Mouse (Mus musculus): Measurements from ENCODE around the gene Evl. TPM values are rescaled to one million over a fixed set of nuclear protein-coding genes. Genes with fewer than 3 reads are reported as not detected.
"Not testable (repeated sequence)": the region's sequence is repeated elsewhere in the genome, so short reads cannot be mapped to it uniquely, and the experiment has no call there.

Gene Evl
- 27.2 and 36.4 TPM in 2 replicates for total RNA-seq (2012; rRNA removed)

DNA sequence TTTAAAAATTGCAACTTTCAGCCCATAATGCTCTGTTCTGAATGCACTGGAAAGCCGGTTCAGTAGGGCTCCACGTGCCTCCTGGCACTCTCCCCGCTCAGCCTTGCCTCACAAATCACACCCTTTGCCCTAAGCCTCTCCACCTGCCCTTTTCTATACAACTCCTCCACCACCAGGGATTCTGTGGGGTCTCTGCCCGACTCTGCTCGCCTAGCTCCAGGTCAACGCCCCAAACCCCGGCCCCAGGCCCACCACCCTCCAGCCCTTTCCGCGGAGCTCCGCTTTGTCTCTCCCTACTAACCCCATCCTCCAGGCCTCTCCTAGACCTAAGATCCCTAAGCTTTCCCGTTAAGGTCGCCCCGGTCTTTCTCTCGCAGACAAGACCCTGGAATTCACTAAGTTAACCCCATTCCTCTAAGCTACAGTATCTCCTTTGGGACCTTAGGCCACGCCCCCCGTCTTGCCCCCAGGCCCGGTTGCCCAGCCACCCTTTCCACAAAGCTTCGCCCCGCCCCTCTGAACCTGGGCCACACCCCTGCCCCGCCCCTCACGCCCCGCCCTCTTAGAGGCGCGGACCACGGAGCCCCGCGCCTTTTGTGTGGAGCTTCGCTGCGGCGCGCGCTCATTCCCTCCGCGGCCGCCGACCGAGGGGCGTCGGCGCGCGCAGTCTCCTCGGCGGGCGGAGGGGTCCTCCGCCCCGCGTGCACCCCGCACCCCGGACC, at the start of gene Evl:
Gene Evl, plus strand, starts transcription at position 601 of the 722 bp plus-strand sequence.
- no peak within 1 kb of the TSS; the same call in 1 of the 2 replicates for H3K27ac ChIP-seq (ENCODE audit: insufficient read depth, low read depth, low read length, poor library complexity, severe bottlenecking)
- peaks cover 3 to 15% of the 10 kb centered on the region in 2 experiments; a peak in 3 of 4 replicates for H3K4me1 ChIP-seq (ENCODE audit: control insufficient read depth in 2 of 2, insufficient read depth in 2 of 2, low read length in 2 of 2, poor library complexity in 1 of 2)
- peak within 1 kb of the TSS; percentile 73 to 96 for H3K4me3 ChIP-seq (ENCODE audit: insufficient read depth in 1 of 2, low read depth in 1 of 2, low read length in 2 of 2, poor library complexity in 1 of 2, severe bottlenecking in 1 of 2)
- no peaks in the 10 kb centered on the region for H3K36me3 ChIP-seq (ENCODE audit: control insufficient read depth, insufficient read depth, low read length, poor library complexity, severe bottlenecking)
- DNase-seq (ENCODE audit: low read depth, low spot score) = peak; percentile 91
- H3K9ac ChIP-seq (ENCODE audit: insufficient read depth, low read depth, low read length, poor library complexity, severe bottlenecking) = peak within 1 kb of the TSS; percentile 91
- TF ChIP-seq ZC3H11A (IDR thresholded peaks at IDR 0.05; ENCODE audit: borderline replicate concordance, low read depth, low read length) = no peak
- no peak for TF ChIP-seq CHD2 (IDR thresholded peaks at IDR 0.05; ENCODE audit: low read depth, low read length)
- TF ChIP-seq HCFC1 (IDR thresholded peaks at IDR 0.05; ENCODE audit: borderline replicate concordance, insufficient read depth, low read length) = no peak
- H3K9me3 ChIP-seq (ENCODE audit: control insufficient read depth, insufficient read depth, low read depth, low read length) = no peaks in the 10 kb centered on the region
- in situ Hi-C loops (cut with MboI; ENCODE audit: low sequenced_read_pairs in 2 of 2, unreplicated experiment in 2 of 2) = no loop called here

GRCm38 (mm10) chr12:108505846-108506245, 48.7 kb upstream of the Evl start:
- no peak overlapping the region for H3K27ac ChIP-seq (ENCODE audit: insufficient read depth, low read depth, low read length, poor library complexity, severe bottlenecking)
- TF ChIP-seq CHD2 (IDR thresholded peaks at IDR 0.05; ENCODE audit: low read depth, low read length) = no peak
- no peak for TF ChIP-seq HCFC1 (IDR thresholded peaks at IDR 0.05; ENCODE audit: borderline replicate concordance, insufficient read depth, low read length)
- TF ChIP-seq ZNF384 (IDR thresholded peaks at IDR 0.05; ENCODE audit: low read depth, low read length) = no peak
- no peak for TF ChIP-seq ZC3H11A (IDR thresholded peaks at IDR 0.05; ENCODE audit: borderline replicate concordance, low read depth, low read length)
- in situ Hi-C loops (cut with MboI; ENCODE audit: low sequenced_read_pairs in 2 of 2, unreplicated experiment in 2 of 2) = no loop called here
- no peak for DNase-seq (ENCODE audit: low read depth, low spot score)
- no peaks in the 10 kb centered on the region for H3K36me3 ChIP-seq (ENCODE audit: control insufficient read depth, insufficient read depth, low read length, poor library complexity, severe bottlenecking)
- peaks cover 0 to 5% of the 10 kb centered on the region in 2 experiments; a peak in 1 of 4 replicates for H3K4me1 ChIP-seq (ENCODE audit: control insufficient read depth in 2 of 2, insufficient read depth in 2 of 2, low read length in 2 of 2, poor library complexity in 1 of 2)
- no peaks in the 10 kb centered on the region for H3K9me3 ChIP-seq (ENCODE audit: control insufficient read depth, insufficient read depth, low read depth, low read length)
- H3K4me3 ChIP-seq (ENCODE audit: insufficient read depth in 1 of 2, low read depth in 1 of 2, low read length in 2 of 2, poor library complexity in 1 of 2, severe bottlenecking in 1 of 2) = no peak overlapping the region
- H3K9ac ChIP-seq (ENCODE audit: insufficient read depth, low read depth, low read length, poor library complexity, severe bottlenecking) = no peak overlapping the region

DNA sequence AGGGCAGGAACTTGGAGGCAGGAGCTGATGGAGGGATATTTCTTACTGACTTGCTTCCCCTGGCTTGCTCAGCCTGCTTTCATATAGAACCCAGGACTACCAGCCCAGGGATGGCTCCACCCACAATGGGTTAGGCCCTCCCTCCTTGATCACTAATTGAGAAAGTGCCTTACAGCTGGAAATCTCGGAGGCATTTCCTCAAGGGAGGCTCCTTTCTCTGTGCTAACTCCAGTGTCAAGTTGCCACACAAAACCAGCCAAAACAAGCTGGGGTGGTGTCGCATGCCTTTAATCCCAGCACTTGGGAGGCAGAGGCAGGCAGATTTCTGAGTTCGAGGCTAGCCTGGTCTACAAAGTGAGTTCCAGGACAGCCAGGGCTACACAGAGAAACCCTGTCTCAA, 47.5 kb upstream of the Evl start:
- H3K4me3 ChIP-seq (ENCODE audit: insufficient read depth in 1 of 2, low read depth in 1 of 2, low read length in 2 of 2, poor library complexity in 1 of 2, severe bottlenecking in 1 of 2); H3K4me1 ChIP-seq (ENCODE audit: control insufficient read depth in 2 of 2, insufficient read depth in 2 of 2, low read length in 2 of 2, poor library complexity in 1 of 2); H3K27ac ChIP-seq (ENCODE audit: insufficient read depth, low read depth, low read length, poor library complexity, severe bottlenecking); H3K36me3 ChIP-seq (ENCODE audit: control insufficient read depth, insufficient read depth, low read length, poor library complexity, severe bottlenecking); H3K9ac ChIP-seq (ENCODE audit: insufficient read depth, low read depth, low read length, poor library complexity, severe bottlenecking); H3K9me3 ChIP-seq (ENCODE audit: control insufficient read depth, insufficient read depth, low read depth, low read length); DNase-seq (ENCODE audit: low read depth, low spot score); in situ Hi-C loops (cut with MboI; ENCODE audit: low sequenced_read_pairs in 2 of 2, unreplicated experiment in 2 of 2): not testable (repeated sequence)

DNA sequence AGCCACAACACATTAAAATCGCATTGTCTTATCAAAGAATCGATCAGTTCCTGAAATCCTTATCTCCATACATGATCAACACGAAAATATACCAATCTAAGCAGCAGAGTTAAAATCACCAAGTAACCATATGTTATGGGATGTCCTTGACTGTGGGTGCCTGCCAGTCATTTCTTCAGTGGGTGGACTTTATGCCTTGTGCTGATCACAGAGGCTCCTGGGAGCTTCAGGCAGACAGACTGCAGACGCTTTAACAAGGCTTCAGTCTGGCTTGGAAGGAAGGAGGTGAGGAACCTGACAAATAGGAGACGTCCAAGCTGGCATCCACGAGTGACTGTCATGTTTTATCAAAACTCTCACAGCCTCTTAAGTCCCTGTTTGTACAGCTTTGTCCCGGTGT, 43.9 kb upstream of the Evl start:
- DNase-seq (ENCODE audit: low read depth, low spot score) = no peak
- no peak overlapping the region for H3K4me3 ChIP-seq (ENCODE audit: insufficient read depth in 1 of 2, low read depth in 1 of 2, low read length in 2 of 2, poor library complexity in 1 of 2, severe bottlenecking in 1 of 2)
- no peaks in the 10 kb centered on the region for H3K9me3 ChIP-seq (ENCODE audit: control insufficient read depth, insufficient read depth, low read depth, low read length)
- peaks cover 0 to 2% of the 10 kb centered on the region in 2 experiments; a peak in 1 of 4 replicates for H3K4me1 ChIP-seq (ENCODE audit: control insufficient read depth in 2 of 2, insufficient read depth in 2 of 2, low read length in 2 of 2, poor library complexity in 1 of 2)
- H3K27ac ChIP-seq (ENCODE audit: insufficient read depth, low read depth, low read length, poor library complexity, severe bottlenecking) = no peak overlapping the region
- H3K36me3 ChIP-seq (ENCODE audit: control insufficient read depth, insufficient read depth, low read length, poor library complexity, severe bottlenecking) = no peaks in the 10 kb centered on the region
- no peak for TF ChIP-seq MAFK (IDR thresholded peaks at IDR 0.05; ENCODE audit: insufficient read depth, low read depth, low read length)
- TF ChIP-seq ZNF384 (IDR thresholded peaks at IDR 0.05; ENCODE audit: low read depth, low read length) = no peak
- TF ChIP-seq HCFC1 (IDR thresholded peaks at IDR 0.05; ENCODE audit: borderline replicate concordance, insufficient read depth, low read length) = no peak
- no peak for TF ChIP-seq CHD2 (IDR thresholded peaks at IDR 0.05; ENCODE audit: low read depth, low read length)
- no peak for TF ChIP-seq ZC3H11A (IDR thresholded peaks at IDR 0.05; ENCODE audit: borderline replicate concordance, low read depth, low read length)
- in situ Hi-C loops (cut with MboI; ENCODE audit: low sequenced_read_pairs in 2 of 2, unreplicated experiment in 2 of 2) = no loop called here
- no peak overlapping the region for H3K9ac ChIP-seq (ENCODE audit: insufficient read depth, low read depth, low read length, poor library complexity, severe bottlenecking)

- in situ Hi-C loops (cut with MboI; ENCODE audit: low sequenced_read_pairs in 2 of 2, unreplicated experiment in 2 of 2) = no loop called here
- Histone ChIP-seq H3K36me3 (ENCODE audit: control insufficient read depth, insufficient read depth, low read length, poor library complexity, severe bottlenecking) (no peaks in the 10 kb centered on the region), H3K9ac (ENCODE audit: insufficient read depth, low read depth, low read length, poor library complexity, severe bottlenecking) (no peak overlapping the region), H3K4me1 (ENCODE audit: control insufficient read depth in 2 of 2, insufficient read depth in 2 of 2, low read length in 2 of 2, poor library complexity in 1 of 2) (peaks cover 0 to 2% of the 10 kb centered on the region in 2 experiments; a peak in 1 of 4 replicates), H3K9me3 (ENCODE audit: control insufficient read depth, insufficient read depth, low read depth, low read length) (no peaks in the 10 kb centered on the region), H3K4me3 (ENCODE audit: insufficient read depth in 1 of 2, low read depth in 1 of 2, low read length in 2 of 2, poor library complexity in 1 of 2, severe bottlenecking in 1 of 2) (no peak overlapping the region), H3K27ac (ENCODE audit: insufficient read depth, low read depth, low read length, poor library complexity, severe bottlenecking) (no peak overlapping the region)
- no peak for DNase-seq (ENCODE audit: low read depth, low spot score)
- no peak for TF ChIP-seq ZNF384 (IDR thresholded peaks at IDR 0.05; ENCODE audit: low read depth, low read length)
- TF ChIP-seq MAFK (IDR thresholded peaks at IDR 0.05; ENCODE audit: insufficient read depth, low read depth, low read length) = no peak
- TF ChIP-seq ZC3H11A (IDR thresholded peaks at IDR 0.05; ENCODE audit: borderline replicate concordance, low read depth, low read length) = no peak; the same call in 1 of the 2 replicates
- no peak for TF ChIP-seq CHD2 (IDR thresholded peaks at IDR 0.05; ENCODE audit: low read depth, low read length)
- no peak for TF ChIP-seq HCFC1 (IDR thresholded peaks at IDR 0.05; ENCODE audit: borderline replicate concordance, insufficient read depth, low read length)
These were observed 43.5 kb upstream of the Evl start for GRCm38 (mm10) chr12:108511009-108511408.
